Mouse (Mus musculus) layer of hippocampus, adult 8-10 months (tissue): ENCODE data around the gene Prkaa1. TPM values are rescaled to one million over a fixed set of nuclear protein-coding genes. Genes with fewer than 3 reads are reported as not detected.
"Not testable (repeated sequence)": the region's sequence is repeated elsewhere in the genome, so short reads cannot be mapped to it uniquely, and the experiment has no call there.

ENCODE experiments used
- DNase-seq, 2 experiments: peaks; one replicate each; pipeline ENCODE4 v3.0.0; 2022; ENCODE audit warnings: low spot score in 2 of 2
- total RNA-seq, 4 experiments: library from RNA; stranded (reverse); gene quantifications; 2 replicates each; pipeline ENCODE4 v1.2.4; 2022

Prkaa1 gene
- total RNA-seq, 4 experiments from 2014 or later: 24.6 to 25.5 (median 24.8) TPM

- no peak for DNase-seq
Observed at GRCm38 (mm10) chr15:5165121-5165773, 21.6 kb downstream of the Prkaa1 start.

- DNase-seq: no peak
Observed at GRCm38 (mm10) chr15:5173217-5173820, 29.7 kb downstream of the Prkaa1 start.

- no peak for DNase-seq
Observed at GRCm38 (mm10) chr15:5184668-5185330, 41.1 kb downstream of the Prkaa1 start.

GRCm38 (mm10) chr15:5185366-5186292, 42.0 kb downstream of the Prkaa1 start, which contains the start of gene Ttc33:
Gene Ttc33, plus strand, starts transcription at chr15:5185525.
- DNase-seq: peak; percentile 69 to 83

- DNase-seq: no peak
Observed at GRCm38 (mm10) chr15:5186293-5186675, 42.6 kb downstream of the Prkaa1 start.

GRCm38 (mm10) chr15:5187116-5187515, 43.5 kb downstream of the Prkaa1 start:
- no peak for DNase-seq

GRCm38 (mm10) chr15:5188029-5188428, 44.4 kb downstream of the Prkaa1 start:
- no peak for DNase-seq

GRCm38 (mm10) chr15:5189504-5190093, 45.9 kb downstream of the Prkaa1 start:
- DNase-seq: no peak

- no peak for DNase-seq
Observed at GRCm38 (mm10) chr15:5193833-5194232, 50.2 kb downstream of the Prkaa1 start.

GRCm38 (mm10) chr15:5194446-5194845, 50.8 kb downstream of the Prkaa1 start:
- no peak for DNase-seq

- no peak for DNase-seq
Observed at GRCm38 (mm10) chr15:5194931-5195330, 51.3 kb downstream of the Prkaa1 start.

GRCm38 (mm10) chr15:5195987-5196514, 52.4 kb downstream of the Prkaa1 start:
- DNase-seq: no peak

GRCm38 (mm10) chr15:5196691-5197090, 53.0 kb downstream of the Prkaa1 start:
- no peak for DNase-seq

- no peak for DNase-seq
Observed at GRCm38 (mm10) chr15:5205222-5205621, 61.6 kb downstream of the Prkaa1 start.

GRCm38 (mm10) chr15:5209116-5209515, 65.5 kb downstream of the Prkaa1 start:
- DNase-seq: no peak

- DNase-seq: no peak
Observed at GRCm38 (mm10) chr15:5220491-5220890, 76.8 kb downstream of the Prkaa1 start.

- DNase-seq: not testable (repeated sequence)
Observed at GRCm38 (mm10) chr15:5230746-5231145, 87.1 kb downstream of the Prkaa1 start.
